Mouse (Mus musculus) left cerebral cortex, adult 8-10 months (tissue): ENCODE results near the gene Matk. TPM values are rescaled to one million over a fixed set of nuclear protein-coding genes. Genes with fewer than 3 reads are reported as not detected.

ENCODE experiments used
- DNase-seq, 2 experiments: peaks; one replicate each; pipeline ENCODE4 v3.0.0; 2022; ENCODE audit warnings: low spot score in 2 of 2
- microRNA-seq, 2 experiments: library from miRNA; unstranded; fragments of <30 nt; microRNA quantifications; one replicate each; pipeline ENCODE4 v1.2.0; 2022
- total RNA-seq, 4 experiments: library from RNA; stranded (reverse); gene quantifications; 2 replicates each; pipeline ENCODE4 v1.2.4; 2022

Matk gene
- total RNA-seq, 4 experiments from 2014 or later, result 167 to 192 (median 183) TPM

DNA sequence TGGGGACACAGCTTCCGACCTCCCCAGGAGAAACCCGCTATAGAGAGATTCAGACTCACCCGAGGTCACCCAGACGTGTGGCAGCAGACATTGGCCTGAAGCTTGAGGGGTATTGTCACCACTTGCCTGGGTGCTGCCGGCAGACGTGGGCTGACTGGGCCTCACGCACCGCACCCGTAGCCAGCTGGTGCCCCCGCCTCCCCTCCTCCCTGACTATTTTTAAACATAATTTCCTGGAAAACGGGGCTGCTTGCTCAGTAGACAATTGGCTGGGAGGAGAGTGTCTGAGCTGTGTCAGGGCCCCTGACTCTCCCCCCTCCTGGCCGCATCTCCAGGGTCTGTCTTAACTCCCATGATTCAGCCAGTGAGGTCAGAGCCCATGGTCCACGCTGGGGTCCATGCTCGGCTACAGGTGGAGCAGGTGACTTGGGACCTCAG is 50.1 kb downstream of the Matk start:
- DNase-seq, result peak in 1 of 2 experiments; percentile 84

GRCm38 (mm10) chr10:81303258-81303657 is 50.5 kb downstream of the Matk start:
- no peak for DNase-seq

- no peak for DNase-seq
Measured at GRCm38 (mm10) chr10:81303761-81304160, 51.0 kb downstream of the Matk start.

- no peak for DNase-seq
Measured at GRCm38 (mm10) chr10:81304597-81305238, 52.0 kb downstream of the Matk start.

DNA sequence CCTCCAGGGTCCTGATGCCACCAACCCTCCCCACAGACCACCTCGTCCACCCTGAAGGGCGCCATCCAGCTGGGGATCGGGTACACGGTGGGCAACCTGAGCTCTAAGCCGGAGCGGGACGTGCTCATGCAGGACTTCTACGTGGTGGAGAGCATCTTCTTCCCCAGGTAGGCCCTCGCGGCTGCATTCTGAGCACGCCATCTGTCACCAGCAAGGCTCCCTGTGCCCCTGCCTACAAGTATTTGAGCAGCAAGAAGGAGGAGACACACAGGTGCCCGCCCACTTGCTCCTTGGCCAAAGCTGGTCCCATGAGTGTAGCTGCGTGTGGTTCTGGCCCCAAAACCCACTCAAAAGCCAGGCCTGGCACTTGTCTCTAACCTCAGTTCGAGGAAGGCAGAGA is 52.9 kb downstream of the Matk start:
- no peak for DNase-seq

DNA sequence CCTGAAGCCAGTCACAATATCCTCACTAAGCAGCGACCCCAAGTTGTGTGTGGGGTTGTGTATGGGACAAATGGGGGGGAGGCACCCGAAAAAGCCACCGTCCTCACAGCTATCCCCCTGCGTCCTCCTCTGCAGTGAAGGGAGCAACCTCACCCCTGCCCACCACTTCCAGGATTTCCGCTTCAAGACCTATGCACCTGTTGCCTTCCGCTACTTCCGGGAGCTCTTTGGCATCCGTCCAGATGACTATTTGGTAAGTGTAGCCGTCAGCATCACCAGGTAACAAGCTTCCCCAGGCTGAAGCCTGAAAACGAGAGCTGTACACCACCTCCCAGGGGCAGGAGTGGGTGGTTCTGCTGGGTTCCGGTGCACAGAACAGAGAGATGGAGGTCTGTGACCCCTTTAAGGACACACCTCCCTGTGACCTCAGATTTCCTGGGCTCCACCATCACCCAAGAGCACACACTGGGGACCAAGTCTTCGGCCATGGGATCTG is 53.5 kb downstream of the Matk start:
- no peak for DNase-seq

GRCm38 (mm10) chr10:81306837-81307682 is 54.3 kb downstream of the Matk start:
- DNase-seq, result peak in 1 of 2 experiments; percentile 84

GRCm38 (mm10) chr10:81309571-81309970 is 56.8 kb downstream of the Matk start:
- no peak for DNase-seq

Small RNAs within 50 kb of the gene (microRNA-seq; reads per million reads assigned to microRNA genes)
- gene Mir3057, result 24.9 to 40.0 reads per million in 2 experiments

Other genes with a start within 250 kb of the Matk start
- 100 to 1,000 TPM; 204 to 252 (median 224) TPM for gene Gng7, start 238.0 kb upstream of the Matk start, total RNA-seq
- 100 to 1,000 TPM; 115 to 131 (median 118) TPM for gene Diras1, start 227.3 kb upstream of the Matk start, total RNA-seq
- 10 to 100 TPM; 53.9 to 58.9 (median 56.4) TPM for gene Slc39a3, start 215.5 kb upstream of the Matk start, total RNA-seq
- gene Sgta, start 192.8 kb upstream of the Matk start, total RNA-seq, result 100 to 1,000 TPM; 165 to 176 (median 169) TPM
- gene Thop1, start 182.9 kb upstream of the Matk start, total RNA-seq, result 10 to 100 TPM; 37.2 to 47.4 (median 43.3) TPM
- under 1 TPM in 3 of 4 experiments, not detected in 1; 0.28 to 0.48 (median 0.37) TPM for gene Creb3l3, start 154.1 kb upstream of the Matk start, total RNA-seq
- gene Map2k2, start 147.0 kb upstream of the Matk start, total RNA-seq, result 100 to 1,000 TPM; 121 to 132 (median 126) TPM
- 100 to 1,000 TPM; 106 to 115 (median 112) TPM for gene Zbtb7a, start 117.7 kb upstream of the Matk start, total RNA-seq
- gene Pias4, start 85.0 kb upstream of the Matk start, total RNA-seq, result 10 to 100 TPM; 22.0 to 30.4 (median 27.9) TPM
- 100 to 1,000 TPM; 928 to 998 (median 954) TPM for gene Eef2, start 76.3 kb upstream of the Matk start, total RNA-seq
- 10 to 100 TPM; 65.1 to 70.9 (median 68.9) TPM for gene Dapk3, start 69.9 kb upstream of the Matk start, total RNA-seq
- gene 4930442H23Rik, start 69.1 kb upstream of the Matk start, total RNA-seq, result not detected
- under 1 TPM in 1 of 4 experiments, not detected in 3; 0.18 TPM for gene Nmrk2, start 50.9 kb upstream of the Matk start, total RNA-seq
- gene Atcay, start 22.1 kb upstream of the Matk start, total RNA-seq, result 100 to 1,000 TPM; 165 to 189 (median 171) TPM
- gene Zfr2, start 19.8 kb upstream of the Matk start, total RNA-seq, result 10 to 100 TPM; 58.4 to 65.1 (median 60.8) TPM
- gene Mrpl54, start 14.0 kb downstream of the Matk start, total RNA-seq, result 10 to 100 TPM; 39.8 to 51.5 (median 47.8) TPM
- 10 to 100 TPM; 24.3 to 38.6 (median 27.6) TPM for gene Apba3, start 14.0 kb downstream of the Matk start, total RNA-seq
- under 1 TPM in 3 of 4 experiments, not detected in 1; 0.23 to 1.00 (median 0.27) TPM for gene Tjp3, start 38.6 kb downstream of the Matk start, total RNA-seq
- 100 to 1,000 TPM; 355 to 367 (median 361) TPM for gene Pip5k1c, start 40.0 kb downstream of the Matk start, total RNA-seq
- 10 to 100 TPM; 27.7 to 30.9 (median 29.2) TPM for gene Cactin, start 68.2 kb downstream of the Matk start, total RNA-seq
- 1 to 10 TPM in 2 of 4 experiments, under 1 TPM in 2; 0.63 to 1.3 (median 0.93) TPM for gene Tbxa2r, start 75.8 kb downstream of the Matk start, total RNA-seq
- 1 to 10 TPM; 2.0 to 2.3 (median 2.2) TPM for gene Gipc3, start 90.3 kb downstream of the Matk start, total RNA-seq
- gene Hmg20b, start 97.5 kb downstream of the Matk start, total RNA-seq, result 10 to 100 TPM; 20.2 to 31.9 (median 27.2) TPM
- 10 to 100 TPM; 36.8 to 42.2 (median 37.9) TPM for gene Mfsd12, start 104.6 kb downstream of the Matk start, total RNA-seq
- gene 4930404N11Rik, start 112.9 kb downstream of the Matk start, total RNA-seq, result 1 to 10 TPM in 3 of 4 experiments, under 1 TPM in 1; 0.77 to 2.4 (median 1.2) TPM
- 10 to 100 TPM; 66.8 to 73.4 (median 70.6) TPM for gene Fzr1, start 125.6 kb downstream of the Matk start, total RNA-seq
- gene Dohh, start 131.5 kb downstream of the Matk start, total RNA-seq, result 10 to 100 TPM; 81.4 to 89.7 (median 85.5) TPM
- 1 to 10 TPM; 2.0 to 5.2 (median 4.0) TPM for gene Gm48551, start 131.5 kb downstream of the Matk start, total RNA-seq
- 1 to 10 TPM; 2.5 to 3.3 (median 2.6) TPM for gene Gm48552, start 136.1 kb downstream of the Matk start, total RNA-seq
- 1 to 10 TPM in 2 of 4 experiments, under 1 TPM in 2; 0.50 to 1.6 (median 0.84) TPM for gene Smim24, start 140.1 kb downstream of the Matk start, total RNA-seq
- 10 to 100 TPM; 83.3 to 98.1 (median 85.4) TPM for gene Nfic, start 202.7 kb downstream of the Matk start, total RNA-seq
- 100 to 1,000 TPM; 229 to 265 (median 242) TPM for gene Celf5, start 229.8 kb downstream of the Matk start, total RNA-seq
- 10 to 100 TPM; 70.9 to 91.6 (median 73.7) TPM for gene Ncln, start 243.5 kb downstream of the Matk start, total RNA-seq
- 1 to 10 TPM in 2 of 4 experiments, under 1 TPM in 2; 0.41 to 1.2 (median 0.89) TPM for gene S1pr4, start 247.2 kb downstream of the Matk start, total RNA-seq